Mouse (Mus musculus) WW6 (cell line): ENCODE measurements around the gene Alox12b.

Experiments used
- DNase-seq: peaks from one replicate; pipeline ENCODE4 v3.0.0-alpha.2; 2013; ENCODE audit warnings: low read depth, low spot score

Alox12b gene

GRCm38 (mm10) chr11:69123056-69123692 lies 33.6 kb upstream of the Alox12b start:
- DNase-seq = peak; percentile 78

GRCm38 (mm10) chr11:69123693-69124497 lies 32.9 kb upstream of the Alox12b start:
- DNase-seq = peak; percentile 82

GRCm38 (mm10) chr11:69124498-69124847 lies 32.3 kb upstream of the Alox12b start:
- peak; percentile 61 for DNase-seq

- DNase-seq = peak; percentile 89
These were observed 31.5 kb upstream of the Alox12b start for GRCm38 (mm10) chr11:69125041-69125851.

- DNase-seq = no peak
These were observed 31.1 kb upstream of the Alox12b start, which contains the start of gene Aloxe3 for GRCm38 (mm10) chr11:69125852-69125918. Gene Aloxe3 (plus strand): TSS chr11:69125896.

GRCm38 (mm10) chr11:69125919-69126705 lies 30.7 kb upstream of the Alox12b start:
- DNase-seq = no peak

- no peak for DNase-seq
These were observed 30.1 kb upstream of the Alox12b start for GRCm38 (mm10) chr11:69126706-69127095.

- no peak for DNase-seq
These were observed 28.2 kb upstream of the Alox12b start for GRCm38 (mm10) chr11:69128426-69129122.

GRCm38 (mm10) chr11:69133566-69133922 lies 23.2 kb upstream of the Alox12b start:
- DNase-seq = no peak

GRCm38 (mm10) chr11:69133923-69134621 lies 22.7 kb upstream of the Alox12b start:
- peak; percentile 90 for DNase-seq

- no peak for DNase-seq
These were observed 22.2 kb upstream of the Alox12b start for GRCm38 (mm10) chr11:69134622-69134968.

- DNase-seq = no peak
These were observed 21.4 kb upstream of the Alox12b start for GRCm38 (mm10) chr11:69135361-69135760.

GRCm38 (mm10) chr11:69147546-69147945 lies 9.2 kb upstream of the Alox12b start:
- no peak for DNase-seq

- no peak for DNase-seq
These were observed 8.3 kb upstream of the Alox12b start for GRCm38 (mm10) chr11:69148451-69148960.

GRCm38 (mm10) chr11:69149728-69150127 lies 7.1 kb upstream of the Alox12b start:
- DNase-seq = no peak

- DNase-seq = peak; percentile 57
These were observed 6.3 kb upstream of the Alox12b start for GRCm38 (mm10) chr11:69150444-69150843.

- DNase-seq = no peak
These were observed 5.8 kb upstream of the Alox12b start for GRCm38 (mm10) chr11:69151004-69151403.

- DNase-seq = no peak
These were observed 3.0 kb upstream of the Alox12b start for GRCm38 (mm10) chr11:69153831-69154230.

- no peak for DNase-seq
These were observed 1.4 kb upstream of the Alox12b start for GRCm38 (mm10) chr11:69155351-69155750.

GRCm38 (mm10) chr11:69169313-69169712 lies 12.5 kb downstream of the Alox12b start:
- DNase-seq = no peak

GRCm38 (mm10) chr11:69171626-69172025 lies 14.8 kb downstream of the Alox12b start:
- DNase-seq = peak; percentile 31
